Mouse (Mus musculus) frontal cortex, adult 2 months (tissue): ENCODE results near the gene Thsd7a. TPM values are rescaled to one million over a fixed set of nuclear protein-coding genes. Genes with fewer than 3 reads are reported as not detected.

ENCODE experiments used
- DNase-seq, 2 experiments: peaks; one replicate each; pipeline ENCODE4 v3.0.0; 2022; ENCODE audit warnings: low spot score in 1 of 2; ENCODE audit errors: extremely low spot score in 1 of 2
- polyA plus RNA-seq: library from polyadenylated mRNA; depleted of rRNA; stranded (reverse); fragments of >200 nt; gene quantifications from 2 replicates; pipeline ENCODE4 v1.2.3, GENCODE M21; 2012; rRNA removed

Gene Thsd7a
- 9.4 and 9.9 TPM in 2 replicates for polyA plus RNA-seq

- peak; percentile 12 to 50 for DNase-seq
Measured at GRCm38 (mm10) chr6:12748787-12749530, at the start of gene Thsd7a. Gene Thsd7a, minus strand, starts transcription at chr6:12749410.

- no peak for DNase-seq
Measured at GRCm38 (mm10) chr6:12787129-12787528, 37.9 kb upstream of the Thsd7a start.

GRCm38 (mm10) chr6:12786378-12786982 is 37.3 kb upstream of the Thsd7a start:
- no peak for DNase-seq

GRCm38 (mm10) chr6:12784918-12785618 is 35.9 kb upstream of the Thsd7a start:
- no peak for DNase-seq

GRCm38 (mm10) chr6:12772799-12773198 is 23.6 kb upstream of the Thsd7a start:
- DNase-seq, result no peak

GRCm38 (mm10) chr6:12765191-12765590 is 16.0 kb upstream of the Thsd7a start:
- DNase-seq, result no peak

GRCm38 (mm10) chr6:12764606-12765005 is 15.4 kb upstream of the Thsd7a start:
- no peak for DNase-seq

- DNase-seq, result no peak
Measured at GRCm38 (mm10) chr6:12763816-12764215, 14.6 kb upstream of the Thsd7a start.

GRCm38 (mm10) chr6:12759328-12760193 is 10.4 kb upstream of the Thsd7a start:
- DNase-seq, result no peak

- DNase-seq, result no peak
Measured at GRCm38 (mm10) chr6:12752297-12752696, 3.1 kb upstream of the Thsd7a start.

GRCm38 (mm10) chr6:12750441-12750840 is 1.2 kb upstream of the Thsd7a start:
- no peak for DNase-seq

GRCm38 (mm10) chr6:12749531-12750210 is 461 bp upstream of the Thsd7a start:
- DNase-seq, result no peak

- peak in 1 of 2 experiments; percentile 39 for DNase-seq
Measured at GRCm38 (mm10) chr6:12748454-12748786, 790 bp downstream of the Thsd7a start.

GRCm38 (mm10) chr6:12747856-12748450 is 1.3 kb downstream of the Thsd7a start:
- peak in 1 of 2 experiments; percentile 41 for DNase-seq

GRCm38 (mm10) chr6:12742791-12743190 is 6.4 kb downstream of the Thsd7a start:
- no peak for DNase-seq

GRCm38 (mm10) chr6:12733924-12734323 is 15.3 kb downstream of the Thsd7a start:
- DNase-seq, result no peak

- no peak for DNase-seq
Measured at GRCm38 (mm10) chr6:12716071-12716470, 33.1 kb downstream of the Thsd7a start.

- no peak for DNase-seq
Measured at GRCm38 (mm10) chr6:12712581-12712980, 36.6 kb downstream of the Thsd7a start.

GRCm38 (mm10) chr6:12702925-12703324 is 46.3 kb downstream of the Thsd7a start:
- no peak for DNase-seq

- no peak for DNase-seq
Measured at GRCm38 (mm10) chr6:12699089-12699488, 50.1 kb downstream of the Thsd7a start.
